Mouse (Mus musculus) layer of hippocampus, adult 9-11 months (tissue): ENCODE results near the gene Cpt1a.
A peak's percentile ranks its signal among the peaks of the same experiment; 100 is the strongest.

Experiments used
- DNase-seq: peaks from one replicate; pipeline ENCODE4 v3.0.0; 2022

Gene Cpt1a

DNA sequence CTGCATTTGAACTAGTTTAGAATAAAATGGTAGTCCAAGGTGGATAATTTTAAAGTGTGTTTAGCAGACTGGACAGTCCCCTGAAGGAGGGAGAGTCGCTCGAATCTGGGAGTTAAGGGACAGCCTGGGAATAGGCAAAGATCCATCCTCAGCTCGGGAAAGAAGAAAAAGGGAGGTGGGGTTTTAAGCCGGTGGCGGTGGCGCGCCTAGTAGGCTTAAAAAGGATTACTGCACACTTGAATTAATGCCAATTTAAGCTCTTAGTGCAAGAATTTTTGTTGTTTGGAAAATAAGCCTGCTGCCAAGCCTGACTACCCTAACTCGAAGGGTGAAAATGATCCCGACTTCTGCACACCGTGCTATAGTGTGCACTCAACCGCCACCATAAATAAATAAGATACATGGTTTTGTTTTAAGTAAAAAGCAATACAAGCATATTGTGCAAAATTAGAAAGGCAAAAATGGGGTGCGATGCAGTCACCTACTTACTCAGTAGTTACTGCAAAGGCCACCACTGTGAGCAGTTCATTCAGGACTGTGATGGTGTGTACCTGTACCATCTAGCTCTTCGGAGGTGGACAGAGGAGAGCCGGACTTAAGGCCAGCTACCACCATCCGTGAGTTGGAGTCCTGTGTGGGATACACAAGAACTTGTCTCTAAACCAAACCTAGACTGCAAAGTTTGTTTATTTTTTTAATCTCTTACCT lies 3.8 kb downstream of the Cpt1a start:
- DNase-seq, result no peak

GRCm38 (mm10) chr19:3326479-3327047 lies 4.4 kb downstream of the Cpt1a start:
- no peak for DNase-seq

- no peak for DNase-seq
Measured at GRCm38 (mm10) chr19:3333247-3333646, 11.1 kb downstream of the Cpt1a start.

- DNase-seq, result no peak
Measured at GRCm38 (mm10) chr19:3333694-3334515, 11.8 kb downstream of the Cpt1a start.

GRCm38 (mm10) chr19:3334550-3334949 lies 12.4 kb downstream of the Cpt1a start:
- DNase-seq, result no peak

DNA sequence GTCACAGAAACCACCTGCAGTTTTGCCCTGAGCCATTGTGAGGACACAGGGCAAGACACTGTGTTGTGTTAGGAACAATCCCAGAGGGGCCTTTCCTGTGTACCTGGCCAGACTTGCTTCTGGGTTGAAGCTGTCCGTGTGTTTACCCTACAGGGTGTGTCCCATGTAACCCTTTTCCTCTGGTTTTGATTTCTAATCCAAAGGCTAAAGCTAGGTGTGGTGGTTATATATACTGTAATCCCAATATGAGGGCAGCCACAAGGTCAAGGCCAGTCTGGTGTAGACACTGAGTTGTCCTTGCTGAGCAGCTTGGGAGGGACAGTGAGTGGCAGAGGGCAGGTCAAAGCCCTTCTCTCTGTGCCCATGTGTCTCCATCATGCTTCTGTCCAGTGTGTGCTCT lies 13.8 kb downstream of the Cpt1a start:
- DNase-seq, result no peak

DNA sequence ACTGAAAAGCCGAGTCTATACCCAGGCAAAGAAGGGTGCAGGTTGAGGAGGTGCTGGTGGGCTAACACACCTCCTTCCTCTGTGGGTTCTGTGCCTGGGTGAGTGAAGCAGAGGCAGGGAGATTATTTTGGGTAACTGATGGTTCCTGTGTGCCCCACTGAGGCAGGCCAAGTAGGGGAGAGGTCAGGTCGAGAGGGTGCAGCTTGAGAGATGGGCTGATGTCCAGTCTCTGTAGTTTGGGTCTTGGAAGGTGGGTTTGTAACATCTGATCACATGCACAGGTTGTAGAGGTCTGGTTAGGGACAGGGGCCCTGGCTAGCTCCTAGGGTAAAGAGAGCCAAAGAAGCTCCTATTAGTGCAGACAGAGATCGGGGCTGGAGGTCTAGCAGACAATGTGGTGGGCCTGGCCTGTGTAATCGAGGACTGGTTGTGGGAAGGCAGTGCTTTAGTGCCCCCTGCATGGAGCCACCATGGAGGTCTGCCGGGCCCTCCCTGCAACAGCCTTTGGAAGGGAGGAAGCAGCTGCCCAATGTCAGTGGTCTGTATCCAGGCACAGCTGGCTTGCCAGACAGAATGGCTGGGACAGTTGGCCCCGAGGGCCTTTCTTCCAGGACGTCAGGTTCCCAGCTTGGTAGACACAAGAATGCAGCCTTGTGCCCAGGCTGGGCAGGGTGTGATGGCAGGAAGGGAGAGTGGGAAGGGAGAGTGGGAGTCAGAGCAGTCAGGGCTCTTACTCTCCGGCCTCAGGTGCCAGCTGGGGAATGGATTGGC lies 14.5 kb downstream of the Cpt1a start:
- no peak for DNase-seq

DNA sequence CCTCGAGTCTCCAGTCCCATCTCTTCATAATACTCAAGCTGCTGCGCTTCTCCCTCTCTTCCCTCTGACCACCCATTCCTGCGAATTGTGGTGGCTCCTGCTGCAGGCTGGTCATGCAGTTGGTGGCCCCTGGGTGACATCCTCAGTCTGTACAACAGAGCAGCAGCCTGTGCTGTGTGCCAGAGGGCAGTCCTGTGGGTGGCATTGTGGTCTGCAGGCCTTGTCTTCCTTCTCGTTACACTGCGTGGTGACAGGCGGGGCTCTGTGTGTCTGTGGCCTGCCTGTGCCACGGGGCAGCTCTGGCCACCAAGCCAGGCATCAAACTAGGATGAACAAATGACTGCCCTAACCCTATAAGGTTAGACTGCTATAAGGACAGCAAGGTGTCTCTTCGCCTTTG lies 17.1 kb downstream of the Cpt1a start:
- DNase-seq, result no peak

DNA sequence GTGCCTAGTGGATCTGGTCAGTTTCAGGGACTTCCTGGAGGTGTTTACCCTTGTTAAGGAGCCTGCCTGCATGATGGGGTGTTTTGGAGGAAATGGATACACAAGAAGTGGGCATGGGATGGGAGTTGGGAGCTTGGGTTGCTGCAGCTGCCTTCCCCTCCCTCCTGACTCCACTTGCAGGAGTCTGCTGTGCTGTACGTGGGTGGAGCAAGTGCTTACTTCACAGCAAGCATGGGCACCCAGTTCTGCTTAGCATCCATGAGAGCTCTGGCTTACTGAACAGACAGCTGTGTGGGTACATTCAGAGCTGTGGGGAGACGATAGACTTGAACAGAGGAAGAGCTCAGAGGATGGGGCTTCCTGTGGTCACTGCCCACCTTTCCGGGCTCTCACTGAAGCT lies 18.9 kb downstream of the Cpt1a start:
- DNase-seq, result peak; percentile 53

- DNase-seq, result no peak
Measured at GRCm38 (mm10) chr19:3343929-3344328, 21.8 kb downstream of the Cpt1a start.

DNA sequence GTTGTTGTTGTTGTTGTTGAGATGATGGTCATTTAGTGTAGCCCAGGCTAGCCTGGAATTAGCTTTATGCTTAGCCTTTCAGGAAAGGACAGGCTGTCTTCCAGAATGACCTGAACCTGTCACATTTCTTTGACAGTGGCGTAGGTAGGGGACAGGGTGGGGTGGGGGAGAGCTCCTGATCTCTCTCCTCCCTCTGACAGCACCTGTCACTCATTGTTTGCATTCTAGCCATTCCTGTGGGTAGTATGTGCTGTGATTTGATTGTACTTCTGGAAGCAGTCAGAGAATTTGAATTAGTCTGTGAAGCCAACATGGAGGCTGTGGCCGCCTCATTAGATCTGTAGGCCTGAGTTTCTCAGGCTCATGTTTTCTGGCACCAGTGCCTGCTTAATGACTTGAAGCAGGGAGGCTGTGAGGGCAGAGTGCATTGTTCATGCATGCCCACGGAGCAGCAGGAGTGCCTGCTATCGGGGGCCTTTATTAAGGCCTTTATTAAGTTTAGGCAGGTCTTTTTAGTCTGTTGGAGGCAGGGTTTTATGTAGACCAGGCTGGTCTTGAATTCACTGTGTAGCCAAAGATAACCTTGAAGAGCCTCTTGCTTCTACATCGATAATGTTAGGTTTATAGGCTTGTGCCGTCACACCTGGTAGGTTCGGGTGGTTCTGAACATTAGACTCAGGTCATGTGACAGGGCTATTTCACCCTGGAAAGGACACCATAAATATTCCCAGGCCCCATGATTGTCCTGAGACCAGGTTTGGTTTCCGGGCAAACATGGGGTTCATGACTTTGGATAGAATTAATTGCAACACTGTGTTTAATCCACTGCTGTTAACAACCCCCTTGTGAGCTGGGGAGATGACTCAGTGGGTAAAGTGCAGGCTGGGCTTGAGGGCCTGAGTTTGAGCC lies 22.8 kb downstream of the Cpt1a start:
- no peak for DNase-seq

- no peak for DNase-seq
Measured at GRCm38 (mm10) chr19:3347784-3348183, 25.6 kb downstream of the Cpt1a start.

DNA sequence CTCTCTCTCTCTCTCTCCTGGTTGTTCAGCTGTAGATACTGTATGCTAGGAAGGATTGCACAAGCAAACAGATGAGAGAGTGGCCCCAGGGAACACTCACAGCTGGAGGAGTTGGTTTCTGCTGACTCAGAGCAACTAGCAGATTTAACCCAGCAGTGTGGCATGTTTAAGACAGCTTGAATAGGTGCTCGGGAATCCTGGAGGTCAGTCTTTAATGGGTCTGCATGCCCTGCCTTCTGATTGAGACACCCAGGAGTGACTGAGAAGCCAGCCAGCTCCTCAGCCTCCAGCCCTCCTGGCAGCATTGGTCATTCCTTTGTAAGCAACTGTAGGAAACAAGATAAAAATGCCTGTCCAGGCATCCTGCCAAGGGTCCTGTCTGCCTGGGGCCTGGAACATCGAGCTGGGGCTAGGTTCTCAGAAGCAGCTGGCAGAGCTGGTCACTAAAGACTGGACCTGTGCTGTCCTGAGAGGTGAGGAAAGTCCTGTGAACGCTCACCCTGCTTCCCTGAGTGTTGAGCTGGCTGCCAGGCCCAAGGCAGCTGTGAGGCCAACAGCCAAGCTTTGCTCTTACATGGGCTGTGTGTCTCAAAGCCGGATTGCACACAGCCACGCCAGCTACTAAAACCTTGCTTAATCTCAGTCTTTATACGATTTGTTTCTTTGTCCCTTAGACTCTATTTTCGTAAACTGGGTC lies 31.4 kb downstream of the Cpt1a start:
- DNase-seq, result no peak

DNA sequence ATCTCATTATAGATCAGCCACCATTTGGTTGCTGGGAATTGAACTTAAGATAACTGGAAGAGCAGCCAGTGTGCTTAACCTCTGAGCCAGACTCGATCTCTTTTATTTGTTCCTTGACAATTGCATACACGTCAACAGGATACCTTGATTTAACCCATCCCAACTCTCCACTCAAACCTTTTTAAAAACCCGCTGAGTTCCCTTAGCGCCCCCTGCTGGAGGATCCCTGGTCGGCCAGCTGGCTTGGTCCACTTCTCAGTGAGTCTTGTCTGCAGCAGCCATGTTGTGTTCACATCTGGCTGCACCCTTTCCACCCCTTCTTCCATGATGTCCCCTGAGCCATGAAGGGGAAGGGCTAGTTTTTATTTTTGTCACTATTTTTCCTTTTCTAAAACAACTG lies 33.0 kb downstream of the Cpt1a start:
- DNase-seq, result no peak

GRCm38 (mm10) chr19:3356516-3356915 lies 34.4 kb downstream of the Cpt1a start:
- DNase-seq, result no peak

DNA sequence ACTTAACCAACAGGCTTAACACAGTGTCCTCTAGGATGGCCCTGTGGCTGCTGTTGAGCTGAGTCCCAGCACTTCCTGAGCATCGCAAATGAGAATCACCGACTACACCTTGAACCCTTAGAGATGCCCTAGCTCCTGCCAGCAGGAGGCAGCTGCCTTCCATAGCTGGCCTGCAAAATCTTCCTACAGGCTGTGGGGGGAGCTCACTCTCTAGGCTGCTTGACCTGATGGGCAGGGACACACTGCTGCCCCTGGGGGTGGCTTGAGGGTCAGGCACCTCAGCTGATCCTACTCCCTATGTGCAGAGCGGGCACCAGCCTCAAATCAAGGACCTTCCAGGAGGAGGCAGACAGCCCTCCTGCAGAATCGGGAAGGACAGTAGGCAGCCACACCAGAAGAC lies 35.5 kb downstream of the Cpt1a start:
- DNase-seq, result no peak

DNA sequence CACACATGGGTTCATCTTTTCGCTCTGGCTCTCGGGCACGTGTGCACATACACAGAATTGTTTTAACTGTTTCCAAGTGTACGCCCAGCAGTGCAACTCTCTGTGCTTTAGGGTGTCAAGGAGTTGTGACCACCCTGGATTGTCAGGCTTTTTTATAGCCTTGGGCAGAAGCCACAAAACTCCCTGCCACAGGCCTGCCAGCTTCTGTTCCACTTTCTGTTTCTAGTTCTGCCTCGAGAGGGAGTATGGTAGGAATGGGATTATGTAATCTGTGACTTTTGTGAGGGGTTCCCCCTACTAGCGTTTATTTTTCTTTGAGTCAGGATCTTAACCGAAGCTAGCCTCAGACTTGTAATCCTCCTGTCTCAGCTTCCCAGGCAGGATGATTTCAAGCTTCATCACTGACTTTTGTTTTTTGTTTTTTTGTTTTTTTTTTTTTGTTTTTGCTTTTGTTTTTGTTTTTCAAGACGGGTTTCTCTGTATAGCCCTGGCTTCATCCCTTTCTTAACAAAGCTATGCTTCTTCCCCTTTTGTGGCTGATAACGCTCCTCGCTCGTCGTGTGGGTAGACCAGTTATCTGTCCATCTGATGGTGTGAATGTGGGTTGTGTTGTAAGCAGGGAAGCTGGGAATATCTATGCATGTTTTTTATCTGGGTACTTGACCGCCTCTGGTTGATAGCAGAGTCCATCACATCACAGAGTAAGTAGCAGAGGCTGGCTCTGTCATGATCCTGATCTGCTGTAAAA lies 37.9 kb downstream of the Cpt1a start:
- no peak for DNase-seq

DNA sequence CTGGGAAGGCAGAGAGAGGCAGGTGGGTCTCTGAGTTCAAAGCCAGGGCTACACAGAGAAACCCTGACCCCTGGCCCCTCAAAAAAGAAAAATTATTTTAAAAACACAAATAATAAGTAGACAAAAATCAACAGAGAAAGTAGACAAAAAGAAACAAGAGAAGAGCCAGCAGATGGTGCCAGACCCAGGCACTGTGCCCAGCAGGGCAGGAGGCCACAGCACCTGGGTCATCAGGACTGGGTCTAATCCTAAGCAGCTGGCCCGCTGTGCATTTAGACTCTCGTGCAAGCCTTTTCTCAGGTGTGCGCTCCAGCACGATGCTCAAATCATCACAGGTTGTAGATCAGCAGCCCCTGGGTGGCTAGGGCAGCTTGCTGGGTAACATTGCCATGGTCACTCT lies 41.4 kb downstream of the Cpt1a start:
- DNase-seq, result no peak

- no peak for DNase-seq
Measured at GRCm38 (mm10) chr19:3365089-3365488, 43.0 kb downstream of the Cpt1a start.

- no peak for DNase-seq
Measured at GRCm38 (mm10) chr19:3368276-3368675, 46.1 kb downstream of the Cpt1a start.

GRCm38 (mm10) chr19:3373380-3373779 lies 51.2 kb downstream of the Cpt1a start:
- DNase-seq, result no peak
